Mouse (Mus musculus) heart, embryonic 12.5 days (tissue): ENCODE measurements at regions not wholly inside any gene's neighbourhood (a gene's known extent, or its start where the extent isn't known, plus 50 kb on each side); places are given as distances from the start of the nearest gene placed in this dataset.
"Not testable (repeated sequence)": the region's sequence is repeated elsewhere in the genome, so short reads cannot be mapped to it uniquely, and the experiment has no call there.

Experiments used
- ATAC-seq: fragments of 200-750 bp; cut with Nextera tagmentation; 2 replicates; pipeline ENCODE4 v1.8.0; 2017; ENCODE audit warnings: moderate TSS enrichment, moderate library complexity; ENCODE audit not compliant: insufficient number of reproducible peaks, low FRiP score
- H3K27ac ChIP-seq: fragments of 300-500 bp; sonication (generic); 2 replicates; pipeline ENCODE4 v1.5.1; 2016; ENCODE audit warnings: mild to moderate bottlenecking, moderate library complexity; ENCODE audit not compliant: poor library complexity, severe bottlenecking
- H3K27me3 ChIP-seq: fragments of 300-500 bp; sonication (generic); replicated peaks from 2 replicates; pipeline ENCODE4 v1.6.1; 2016; ENCODE audit warnings: mild to moderate bottlenecking, moderate library complexity
- H3K36me3 ChIP-seq: fragments of 300-500 bp; sonication (generic); 2 replicates; pipeline ENCODE4 v1.6.1; 2016; ENCODE audit warnings: mild to moderate bottlenecking, moderate library complexity
- H3K4me1 ChIP-seq: fragments of 300-500 bp; sonication (generic); replicated peaks from 2 replicates; pipeline ENCODE4 v1.6.1; 2016; ENCODE audit warnings: mild to moderate bottlenecking
- H3K4me2 ChIP-seq: fragments of 300-500 bp; sonication (generic); 2 replicates; pipeline ENCODE4 v1.6.1; 2016; ENCODE audit warnings: mild to moderate bottlenecking, moderate library complexity
- H3K4me3 ChIP-seq: fragments of 300-500 bp; sonication (generic); 2 replicates; pipeline ENCODE4 v1.5.1; 2016; ENCODE audit warnings: mild to moderate bottlenecking
- H3K9ac ChIP-seq: fragments of 300-500 bp; sonication (generic); 2 replicates; pipeline ENCODE4 v1.6.1; 2016; ENCODE audit warnings: mild to moderate bottlenecking, moderate library complexity
- H3K9me3 ChIP-seq: fragments of 300-500 bp; sonication (generic); replicated peaks from 2 replicates; pipeline ENCODE4 v1.6.1; 2016; ENCODE audit warnings: mild to moderate bottlenecking, moderate library complexity
- WGBS: fragments of 180-500 bp; shearing (Covaris S2); methylation state at CpG from one replicate; pipeline ENCODE4 v1.1.7; 2016; 5-methylcytosine and 5-hydroxymethylcytosine counted together

GRCm38 (mm10) chr13:52120795-52121194, 274.3 kb downstream of the Gadd45g start:
- no peaks in the 10 kb centered on the region for H3K27me3 ChIP-seq
- WGBS: 83% methylated on average over 8 of the region's 8 CpGs
- H3K4me1 ChIP-seq: no peaks in the 10 kb centered on the region; the same call in 1 of the 2 replicates
- H3K27ac ChIP-seq: no peak overlapping the region
- H3K9ac ChIP-seq: no peak overlapping the region
- H3K36me3 ChIP-seq: no peaks in the 10 kb centered on the region
- no peak overlapping the region for H3K4me2 ChIP-seq
- ATAC-seq: no peak
- H3K9me3 ChIP-seq: no peaks in the 10 kb centered on the region
- no peak overlapping the region for H3K4me3 ChIP-seq

- no peaks in the 10 kb centered on the region for H3K4me1 ChIP-seq
- no peak overlapping the region for H3K27ac ChIP-seq
- H3K9ac ChIP-seq: no peak overlapping the region
- no peak overlapping the region for H3K4me2 ChIP-seq
- WGBS: 75% methylated on average over 4 of the region's 4 CpGs
- no peaks in the 10 kb centered on the region for H3K9me3 ChIP-seq
- H3K36me3 ChIP-seq: no peaks in the 10 kb centered on the region
- 0 out of 2 replicates have a peak, but pooled peaks cover 6% of the 10 kb centered on the region for H3K27me3 ChIP-seq
- ATAC-seq: no peak
- H3K4me3 ChIP-seq: no peak overlapping the region
Observed at GRCm38 (mm10) chr13:52125037-52125436, 278.6 kb downstream of the Gadd45g start.

DNA sequence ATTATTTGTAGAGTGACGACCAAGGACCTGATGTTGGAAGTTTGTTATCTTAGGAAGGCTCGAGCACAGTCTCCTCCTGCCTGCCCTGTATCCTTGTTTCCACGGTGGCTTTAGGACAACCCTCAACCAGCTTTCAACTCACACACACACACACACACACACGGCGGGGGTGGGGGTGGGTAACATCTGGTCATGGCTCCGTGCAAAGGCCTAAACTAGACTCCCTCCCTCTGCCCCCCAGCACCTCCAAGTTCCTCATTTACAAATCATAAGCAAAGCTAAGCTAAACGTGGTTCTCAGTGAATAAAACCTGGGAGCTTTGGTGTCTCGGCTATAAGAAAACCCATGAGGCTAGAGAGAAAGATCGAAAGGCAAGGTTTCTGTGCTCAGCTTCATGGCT, 281.3 kb downstream of the Gadd45g start:
- no peaks in the 10 kb centered on the region for H3K36me3 ChIP-seq
- 0 out of 2 replicates have a peak, but pooled peaks cover 6% of the 10 kb centered on the region for H3K27me3 ChIP-seq
- 69% methylated on average over 9 of the region's 9 CpGs for WGBS

DNA sequence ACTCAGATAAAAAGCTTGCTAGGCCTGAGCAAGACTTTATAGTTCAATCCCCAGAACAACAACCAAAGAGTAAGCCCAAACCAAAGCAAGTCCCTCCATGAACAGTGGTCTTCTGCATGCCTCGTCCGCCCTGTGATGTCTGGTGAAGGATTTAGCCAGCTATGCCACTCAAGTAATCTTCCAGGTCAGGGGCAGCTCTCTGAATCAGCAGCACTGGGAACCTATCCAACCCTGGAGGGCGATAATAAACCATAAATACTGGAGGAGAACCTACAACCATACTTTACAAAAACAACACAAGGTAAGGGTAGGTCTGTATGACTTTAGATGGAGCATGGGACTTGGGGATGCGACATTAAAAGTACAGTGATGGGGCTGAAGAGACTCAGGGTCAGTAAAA, 283.0 kb downstream of the Gadd45g start:
- no peak overlapping the region for H3K4me2 ChIP-seq
- no peaks in the 10 kb centered on the region for H3K36me3 ChIP-seq
- H3K27ac ChIP-seq: no peak overlapping the region
- 0 out of 2 replicates have a peak, but pooled peaks cover 6% of the 10 kb centered on the region for H3K27me3 ChIP-seq
- no peak overlapping the region for H3K9ac ChIP-seq
- no peaks in the 10 kb centered on the region for H3K4me1 ChIP-seq
- H3K4me3 ChIP-seq: no peak overlapping the region
- WGBS: 77% methylated on average over 4 of the region's 4 CpGs
- no peak for ATAC-seq
- H3K9me3 ChIP-seq: peaks cover 16% of the 10 kb centered on the region

More for the DNA sequence above, 281.3 kb downstream of the Gadd45g start:
- no peak overlapping the region for H3K4me2 ChIP-seq
- no peak overlapping the region for H3K9ac ChIP-seq
- no peaks in the 10 kb centered on the region for H3K4me1 ChIP-seq
- H3K4me3 ChIP-seq: no peak overlapping the region
- no peak overlapping the region for H3K27ac ChIP-seq
- H3K9me3 ChIP-seq: peaks cover 16% of the 10 kb centered on the region
- ATAC-seq: no peak

DNA sequence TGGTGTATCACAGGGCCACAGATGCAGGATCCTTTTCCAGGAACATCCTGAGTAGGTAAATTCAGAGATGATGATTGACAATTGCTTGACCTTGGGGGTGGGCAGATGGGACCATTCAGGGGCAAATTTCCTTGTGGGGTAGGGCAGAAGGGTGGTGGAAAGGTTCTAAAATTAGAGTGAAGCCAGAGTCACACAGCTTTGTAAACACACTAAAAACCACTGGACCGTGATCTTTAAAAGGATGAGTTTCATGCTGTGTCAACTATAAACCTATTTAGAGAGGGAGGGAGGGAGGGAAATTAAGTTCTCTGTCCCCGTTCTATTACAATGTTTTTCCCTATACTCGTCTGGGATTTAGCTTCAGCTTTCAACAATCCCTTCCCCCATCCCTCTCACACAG, 286.7 kb downstream of the Gadd45g start:
- ATAC-seq: no peak
- Histone ChIP-seq H3K27me3 (0 out of 2 replicates have a peak, but pooled peaks cover 6% of the 10 kb centered on the region), H3K9ac (no peak overlapping the region), H3K4me3 (no peak overlapping the region), H3K36me3 (no peaks in the 10 kb centered on the region), H3K9me3 (peaks cover 16% of the 10 kb centered on the region), H3K4me2 (no peak overlapping the region), H3K27ac (no peak overlapping the region), H3K4me1 (no peaks in the 10 kb centered on the region)
- 74% methylated on average over 3 of the region's 3 CpGs for WGBS

DNA sequence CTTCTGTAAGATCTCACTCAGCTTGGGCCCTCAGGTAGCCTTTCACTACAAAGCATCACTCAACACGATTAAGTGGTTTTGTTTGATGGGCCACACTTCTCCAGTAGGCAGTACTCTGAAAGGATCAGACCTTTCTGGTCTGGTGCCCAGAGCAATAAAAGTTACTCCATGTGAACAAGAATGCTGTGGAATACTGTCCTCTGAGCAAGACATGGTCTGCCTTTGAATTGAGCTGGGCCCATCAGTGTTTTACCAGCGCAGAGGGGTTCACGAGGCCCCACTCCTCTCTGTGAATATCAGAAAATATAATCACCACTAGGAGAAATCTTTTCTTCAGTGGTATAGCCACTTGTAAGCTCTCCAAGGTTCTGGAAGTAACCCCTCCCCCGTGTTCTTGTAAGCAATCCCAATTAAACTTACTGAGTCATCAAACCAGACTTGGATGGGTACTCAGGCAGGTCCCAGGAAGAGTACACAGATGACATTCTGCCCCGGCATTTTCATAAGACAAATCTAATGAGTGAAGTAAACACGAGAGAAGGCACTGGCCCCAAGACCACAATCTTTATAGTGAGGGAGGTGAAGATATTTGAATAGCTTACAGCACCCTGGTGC, 292.0 kb downstream of the Gadd45g start:
- 71% methylated on average over 6 of the region's 6 CpGs for WGBS
- Histone ChIP-seq H3K27ac (no peak overlapping the region), H3K9ac (no peak overlapping the region), H3K4me2 (no peak overlapping the region), H3K4me3 (no peak overlapping the region), H3K4me1 (no peaks in the 10 kb centered on the region; the same call in 1 of the 2 replicates), H3K9me3 (peaks cover 11% of the 10 kb centered on the region), H3K27me3 (no peaks in the 10 kb centered on the region), H3K36me3 (no peaks in the 10 kb centered on the region)
- no peak for ATAC-seq

GRCm38 (mm10) chr13:52139140-52139809, 292.8 kb downstream of the Gadd45g start:
- WGBS: 42% methylated on average over 15 of the region's 15 CpGs
- Histone ChIP-seq H3K4me2 (no peak overlapping the region), H3K27me3 (no peaks in the 10 kb centered on the region), H3K36me3 (no peaks in the 10 kb centered on the region), H3K27ac (no peak overlapping the region), H3K4me3 (no peak overlapping the region), H3K4me1 (no peaks in the 10 kb centered on the region; the same call in 1 of the 2 replicates), H3K9me3 (peaks cover 11% of the 10 kb centered on the region), H3K9ac (no peak overlapping the region)
- ATAC-seq: no peak

DNA sequence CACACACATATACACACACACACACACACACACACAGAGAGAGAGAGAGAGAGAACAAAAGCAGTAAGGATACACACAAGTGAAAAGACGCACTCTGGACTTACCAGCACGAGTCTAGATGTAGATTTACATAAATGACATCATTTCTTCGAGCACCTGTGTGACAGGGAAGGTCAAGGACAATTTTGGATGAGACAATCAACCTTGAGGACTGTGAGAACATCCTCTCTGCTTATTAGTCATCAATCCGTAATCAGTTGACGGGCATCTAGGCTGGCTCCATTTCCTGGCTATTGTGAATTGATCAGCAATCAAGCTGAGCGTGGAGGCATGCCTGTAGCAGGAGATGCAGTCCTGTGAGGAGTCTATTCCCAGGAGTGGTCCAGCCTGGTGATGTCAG, 293.7 kb downstream of the Gadd45g start:
- Histone ChIP-seq H3K27ac (no peak overlapping the region), H3K4me1 (no peaks in the 10 kb centered on the region; the same call in 1 of the 2 replicates), H3K27me3 (no peaks in the 10 kb centered on the region), H3K9ac (no peak overlapping the region), H3K4me3 (no peak overlapping the region), H3K9me3 (peaks cover 14% of the 10 kb centered on the region), H3K36me3 (no peaks in the 10 kb centered on the region), H3K4me2 (no peak overlapping the region)
- no peak for ATAC-seq
- WGBS: 72% methylated on average over 6 of the region's 6 CpGs

DNA sequence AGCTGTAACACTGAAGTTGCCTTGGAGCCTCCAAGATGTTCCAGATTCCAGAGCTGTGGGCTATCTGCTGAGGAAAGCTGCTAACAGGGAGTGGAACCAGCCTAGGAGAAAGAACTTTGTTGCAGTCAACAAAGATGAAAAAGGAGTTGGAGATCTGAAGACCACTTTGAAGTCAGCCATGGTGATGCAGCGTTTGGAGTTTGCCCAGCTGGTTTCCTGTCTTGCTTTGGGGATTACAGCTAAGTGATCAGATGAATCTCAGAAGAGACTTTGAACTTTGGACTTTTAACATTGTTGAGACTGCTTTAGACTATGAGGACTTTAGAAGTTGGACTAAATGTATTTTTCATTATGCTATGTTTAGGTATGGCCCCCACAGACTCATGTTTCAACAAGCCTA, 297.6 kb downstream of the Gadd45g start:
- ATAC-seq: not testable (repeated sequence)

GRCm38 (mm10) chr13:52145926-52146325, 299.4 kb downstream of the Gadd45g start:
- ATAC-seq: no peak
- H3K4me2 ChIP-seq: no peak overlapping the region
- 77% methylated on average over 5 of the region's 5 CpGs for WGBS
- no peaks in the 10 kb centered on the region for H3K27me3 ChIP-seq
- H3K4me3 ChIP-seq: no peak overlapping the region
- H3K9me3 ChIP-seq: peaks cover 23% of the 10 kb centered on the region
- H3K27ac ChIP-seq: no peak overlapping the region
- no peaks in the 10 kb centered on the region for H3K4me1 ChIP-seq
- no peak overlapping the region for H3K9ac ChIP-seq
- no peaks in the 10 kb centered on the region for H3K36me3 ChIP-seq

More for the DNA sequence above, 297.6 kb downstream of the Gadd45g start:
- H3K27ac ChIP-seq, H3K4me2 ChIP-seq, H3K9ac ChIP-seq, H3K27me3 ChIP-seq, H3K4me3 ChIP-seq, H3K36me3 ChIP-seq, H3K4me1 ChIP-seq: not testable (repeated sequence)
- WGBS: 64% methylated on average over 1 of the region's 1 CpGs
- peaks cover 21% of the 10 kb centered on the region for H3K9me3 ChIP-seq

- Histone ChIP-seq H3K9ac (no peak overlapping the region), H3K4me1 (peaks cover 14% of the 10 kb centered on the region), H3K27me3 (no peaks in the 10 kb centered on the region), H3K9me3 (peaks cover 8% of the 10 kb centered on the region), H3K4me2 (no peak overlapping the region), H3K27ac (no peak overlapping the region), H3K4me3 (no peak overlapping the region), H3K36me3 (no peaks in the 10 kb centered on the region)
- no peak for ATAC-seq
- WGBS: 87% methylated on average over 8 of the region's 8 CpGs
Observed at GRCm38 (mm10) chr13:52150281-52150680, 303.8 kb downstream of the Gadd45g start.
